Mouse (Mus musculus) gastrocnemius, postnatal 14 days (tissue): Measurements from ENCODE around the gene Nanos1. TPM values are rescaled to one million over a fixed set of nuclear protein-coding genes. Genes with fewer than 3 reads are reported as not detected.

Experiments used
- DNase-seq: peaks from one replicate; pipeline ENCODE4 v3.0.0; 2021; ENCODE audit warnings: mixed read lengths
- intact Hi-C: fragments of 180-260 bp; cut with DNase I; formaldehyde crosslinking; loops from one replicate; pipeline ENCODE4 v1.15.1; 2025; ENCODE audit warnings: low total_unique reads
- long read RNA-seq, 2 experiments: library from polyadenylated mRNA; stranded (forward); transcript quantifications; one replicate each; pipeline ENCODE4 v2.0.0; 2021
- total RNA-seq, 2 experiments: library from RNA; stranded (reverse); gene quantifications; 2 replicates each; pipeline ENCODE4 v1.2.3; 2021

Nanos1 gene
- under 1 TPM; 0.18 to 0.31 TPM for total RNA-seq
- long read RNA-seq, experiment 1: 0 reads
- long read RNA-seq, experiment 2, partial matches to known transcripts: 0 of 1 reads
- long read RNA-seq, experiment 2, other reads (novel, unspliced or antisense): 0 of 1 reads

DNA sequence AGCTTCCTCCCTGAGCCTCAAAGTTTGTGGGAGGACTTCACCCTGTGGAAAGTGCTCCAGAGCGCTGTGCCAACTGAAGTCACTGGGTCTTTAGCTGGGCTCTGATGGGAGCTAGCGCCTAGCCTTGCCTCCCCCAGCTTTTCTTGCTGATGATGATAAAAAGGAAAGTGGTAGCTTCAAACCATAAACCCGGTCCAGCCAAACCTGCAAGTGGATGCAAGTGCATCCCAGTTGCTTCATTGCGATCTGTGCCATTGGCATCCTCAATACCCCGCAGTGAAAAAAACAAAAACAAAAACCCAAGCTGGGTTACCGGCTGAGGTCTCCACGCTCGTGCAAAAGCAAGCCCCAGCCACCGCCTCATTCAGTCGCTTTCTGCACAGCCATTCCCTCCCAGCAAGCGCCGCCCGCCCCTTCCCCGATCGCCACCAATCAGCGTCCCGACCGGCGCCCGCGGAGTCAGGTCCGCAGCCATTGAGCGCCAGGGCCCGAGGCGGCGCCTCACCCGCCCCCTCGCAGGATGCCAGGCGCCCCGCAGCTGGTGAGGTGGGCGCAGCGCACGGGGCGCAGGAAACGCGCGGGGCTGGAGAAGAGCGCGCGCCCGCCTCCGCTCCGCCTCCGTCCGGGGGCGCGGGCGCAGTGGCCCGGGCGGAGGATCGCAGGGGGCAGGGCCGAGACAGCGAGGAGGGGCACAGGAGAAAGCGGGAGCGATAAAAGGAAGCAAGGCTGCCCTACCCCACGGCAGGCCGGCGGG is at the start of gene Nanos1:
Gene Nanos1, plus strand, starts transcription at position 550 of the 754 bp plus-strand sequence.
- intact Hi-C loops: no loop called here
- peak; percentile 89 for DNase-seq

DNA sequence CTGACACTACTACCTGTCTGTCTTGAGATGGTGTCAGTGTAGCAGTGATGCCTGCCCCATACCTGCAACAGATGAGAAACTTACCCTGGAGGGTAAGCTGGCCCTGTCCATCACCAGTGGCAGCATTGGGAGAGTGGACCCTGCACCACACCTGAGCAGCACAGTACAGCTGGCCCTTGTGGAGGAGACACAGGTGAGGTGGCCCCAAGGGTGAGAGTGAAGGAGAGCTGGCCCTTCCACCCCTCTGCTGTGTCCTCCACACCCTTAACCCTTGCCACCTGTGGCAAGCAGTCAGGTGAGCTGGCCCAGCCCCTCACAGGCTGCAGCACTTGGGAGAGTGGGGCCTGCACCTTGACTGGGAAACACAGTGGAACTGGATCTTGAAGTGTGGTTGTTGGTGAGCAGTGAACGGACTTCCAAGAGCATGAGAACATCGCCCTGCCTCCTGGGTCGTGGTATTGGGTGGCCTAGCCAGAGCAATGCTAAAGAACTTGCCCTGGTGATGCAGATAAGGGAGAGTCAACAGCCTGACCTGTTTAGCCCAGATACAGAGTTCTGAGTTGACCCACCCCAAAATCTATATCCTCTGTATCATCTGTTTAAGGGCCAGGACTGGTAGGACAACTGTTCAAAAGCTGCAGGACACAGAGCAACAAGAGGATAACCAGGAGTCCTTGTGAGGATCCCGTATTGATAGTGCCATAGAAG is 46.4 kb upstream of the Nanos1 start:
- intact Hi-C loops: no loop called here

DNA sequence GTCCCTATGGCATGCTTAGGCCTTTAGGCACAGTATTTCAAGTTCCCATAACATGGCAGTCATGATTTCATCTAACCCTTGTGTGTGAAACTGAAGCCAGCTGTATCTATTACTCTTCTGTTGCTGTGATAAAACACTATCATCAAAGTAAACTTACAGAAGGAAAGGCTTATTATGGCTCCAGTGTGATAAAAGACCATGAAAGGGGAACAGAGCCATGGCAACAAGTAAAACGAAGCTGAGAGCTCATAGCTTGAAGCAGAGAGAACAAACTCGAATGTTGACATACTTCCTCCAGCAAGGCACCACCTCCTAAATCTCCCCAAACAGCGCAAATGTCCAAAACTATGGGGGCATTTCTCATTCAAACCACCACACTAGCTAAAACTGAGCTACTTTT is 45.6 kb upstream of the Nanos1 start:
- intact Hi-C loops: no loop called here

More for the DNA sequence above, 46.4 kb upstream of the Nanos1 start:
- no peak for DNase-seq

DNA sequence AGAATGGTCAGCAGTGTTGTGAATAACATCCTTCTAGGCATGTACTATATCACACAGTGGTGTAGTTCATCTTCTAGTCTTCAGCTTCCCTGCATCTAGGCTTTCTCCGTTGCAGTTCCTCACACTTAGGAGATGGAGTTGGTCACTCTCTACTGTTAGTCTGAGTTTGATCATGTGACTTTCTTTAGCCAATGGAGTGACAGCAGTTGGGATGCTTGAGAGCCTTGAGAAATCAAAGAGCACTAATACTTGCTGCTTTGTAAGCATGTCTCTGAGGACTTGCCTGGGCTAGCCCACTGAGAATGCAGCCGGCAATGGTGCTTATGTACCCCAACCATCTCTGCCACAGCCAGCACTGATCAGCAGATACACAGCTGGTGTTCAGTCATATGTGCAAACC is 43.2 kb upstream of the Nanos1 start:
- DNase-seq: no peak

More for the DNA sequence above, 45.6 kb upstream of the Nanos1 start:
- no peak for DNase-seq

DNA sequence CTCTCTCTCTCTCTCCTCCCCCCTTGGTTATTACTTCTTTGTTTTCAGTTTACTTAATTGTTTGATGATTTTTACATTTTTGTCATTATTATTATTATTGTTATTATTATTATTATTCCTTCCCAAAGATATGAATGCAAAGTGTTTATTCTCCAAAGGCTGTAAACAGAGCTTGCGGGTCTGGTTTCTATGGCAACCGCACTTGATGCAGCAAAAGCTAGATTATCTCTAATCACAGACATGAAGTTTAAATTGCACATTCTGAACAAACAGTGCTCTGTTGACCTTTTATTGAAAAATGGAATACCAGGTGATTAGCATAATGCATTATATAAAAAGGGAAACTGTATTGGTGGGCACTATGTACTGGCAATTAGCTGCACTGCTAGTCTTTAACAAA is 39.4 kb upstream of the Nanos1 start:
- intact Hi-C loops: no loop called here
- DNase-seq: no peak

More for the DNA sequence above, 43.2 kb upstream of the Nanos1 start:
- intact Hi-C loops: no loop called here

DNA sequence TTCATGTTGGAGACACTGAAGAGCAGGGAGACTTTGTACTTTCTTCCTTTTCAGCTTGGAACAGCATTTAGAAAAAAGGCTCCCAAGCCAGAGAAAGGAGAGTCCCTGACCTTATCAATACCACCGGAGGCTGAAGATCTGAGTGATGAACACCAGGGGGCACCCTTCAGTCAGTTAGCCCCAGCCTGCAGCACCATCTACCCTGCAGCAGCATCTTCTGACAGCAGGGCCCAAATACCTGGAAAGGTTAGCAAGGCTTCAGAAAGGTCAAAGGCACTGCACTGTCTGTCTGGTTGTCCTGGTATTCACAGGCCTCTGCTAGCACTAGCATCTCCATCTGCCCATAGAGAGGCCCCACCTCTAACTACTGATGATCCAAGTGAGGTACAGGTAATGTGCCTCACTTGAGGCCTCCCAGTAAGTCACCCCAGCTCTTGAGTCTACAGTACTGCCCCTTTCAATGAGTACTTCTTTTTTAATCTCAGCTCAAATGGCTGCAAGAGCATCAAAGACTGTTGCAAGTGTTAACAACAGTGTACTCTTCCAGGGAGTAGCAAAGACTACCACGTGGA is 25.4 kb upstream of the Nanos1 start:
- intact Hi-C loops: no loop called here
- DNase-seq: no peak

DNA sequence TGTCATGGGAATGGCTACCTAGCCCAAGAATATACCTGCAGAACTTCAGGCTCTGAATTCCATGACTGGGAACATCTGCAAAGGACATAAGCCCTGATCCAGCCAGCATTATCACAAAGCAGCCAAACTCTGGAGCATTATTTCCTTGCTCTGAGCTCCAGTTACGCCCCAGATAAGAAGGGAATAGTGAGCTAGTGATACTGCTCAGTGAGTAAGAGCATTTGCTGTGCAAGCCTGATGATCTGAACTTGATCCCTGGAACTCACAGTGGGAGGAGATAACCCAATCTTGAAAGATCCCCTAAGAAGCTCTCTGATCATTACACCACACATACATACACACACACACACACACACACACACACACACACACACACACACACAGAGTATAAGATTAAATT is 24.5 kb upstream of the Nanos1 start:
- intact Hi-C loops: no loop called here
- DNase-seq: no peak

DNA sequence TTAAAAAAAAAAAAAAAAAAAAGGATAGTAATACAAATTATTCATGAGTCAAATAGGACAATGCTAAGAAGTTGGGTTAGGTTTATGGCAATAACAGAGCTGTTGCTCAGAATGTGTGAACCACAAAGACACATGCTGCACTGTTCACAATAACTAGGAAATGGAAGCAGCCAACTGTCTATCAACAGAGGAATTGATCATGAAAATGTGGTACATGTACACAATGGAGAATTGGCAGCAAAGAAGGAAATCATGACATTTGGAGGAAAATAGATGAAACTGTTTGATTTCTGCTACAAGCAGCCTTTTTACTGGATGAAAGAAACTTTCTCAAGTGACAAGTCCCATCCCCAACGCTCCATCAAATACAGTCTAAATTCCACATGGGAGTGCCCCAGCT is 23.8 kb upstream of the Nanos1 start:
- DNase-seq: no peak
- intact Hi-C loops: no loop called here

DNA sequence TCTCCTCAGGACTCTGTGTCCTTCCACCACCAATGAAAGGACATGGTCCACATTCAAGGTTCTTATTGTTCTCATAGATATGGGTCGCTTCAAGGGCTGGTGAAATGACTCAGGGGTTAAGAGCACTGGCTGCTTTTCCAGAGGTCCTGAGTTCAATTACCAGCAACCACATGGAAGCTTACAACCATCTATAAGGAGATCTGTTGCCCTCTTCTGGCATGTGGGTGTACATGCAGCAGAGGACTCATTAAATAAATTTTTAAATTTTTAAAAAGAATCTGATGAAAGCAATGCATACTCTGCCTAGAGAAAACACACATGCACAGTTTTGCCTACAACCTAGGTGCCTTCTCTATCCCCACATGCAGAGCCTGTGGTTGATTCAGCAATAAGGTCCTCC is 15.2 kb upstream of the Nanos1 start:
- DNase-seq: no peak
- intact Hi-C loops: no loop called here

DNA sequence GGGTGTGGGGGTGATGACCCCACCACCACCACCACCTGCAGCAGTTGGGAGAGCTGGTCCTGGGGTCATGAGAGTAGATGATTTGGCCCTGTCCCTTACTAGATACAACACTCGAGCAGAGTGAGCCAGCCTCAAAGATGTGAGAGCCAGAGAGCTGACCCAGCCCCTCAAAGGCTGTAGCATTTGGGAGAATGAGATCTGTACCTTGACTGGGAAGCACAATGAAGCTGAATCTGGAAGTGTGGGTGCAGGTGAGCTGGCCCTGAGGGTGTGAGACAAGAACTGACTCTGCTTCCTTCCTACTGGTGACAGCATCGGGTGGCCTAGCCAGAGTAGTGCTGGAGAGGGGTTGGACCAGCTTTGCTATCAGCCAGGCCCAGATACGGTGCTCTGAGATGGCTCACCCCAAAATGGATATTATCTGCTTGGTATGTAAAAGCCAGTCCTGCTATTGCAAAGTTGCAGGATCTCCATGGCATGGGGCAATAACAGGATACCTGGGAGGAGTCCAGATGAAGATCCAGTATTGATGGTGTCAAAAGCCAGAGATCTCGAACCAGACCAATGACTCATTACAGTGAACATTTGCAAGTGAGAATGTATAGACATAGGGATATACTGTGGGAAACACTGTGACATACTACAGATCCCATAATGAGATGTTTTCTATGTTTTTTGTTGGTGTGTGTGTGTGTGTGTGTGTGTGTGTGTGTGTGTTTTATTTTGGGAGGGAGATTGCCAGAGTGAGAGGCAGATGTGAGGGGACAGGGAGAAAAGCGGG is 11.8 kb upstream of the Nanos1 start:
- no peak for DNase-seq
- intact Hi-C loops: no loop called here

DNA sequence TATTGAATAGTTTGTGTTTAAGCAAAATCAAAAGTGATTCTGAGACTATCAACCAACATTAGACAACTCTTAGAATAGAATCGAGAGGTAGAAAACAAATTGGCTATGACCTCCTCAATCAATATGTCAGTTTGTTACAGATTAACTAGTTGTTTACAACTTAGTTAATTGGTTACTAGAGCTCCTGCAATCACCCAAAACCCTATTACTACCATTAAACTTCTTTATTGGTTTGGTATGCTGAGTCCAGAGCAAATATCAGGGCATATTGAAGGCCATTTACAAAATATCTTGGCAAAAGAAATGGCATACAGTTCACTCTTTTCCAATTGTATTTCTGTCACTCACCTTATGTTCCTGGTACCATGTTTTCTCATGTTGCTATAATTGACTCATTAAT is 8.0 kb upstream of the Nanos1 start:
- intact Hi-C loops: no loop called here
- DNase-seq: no peak

DNA sequence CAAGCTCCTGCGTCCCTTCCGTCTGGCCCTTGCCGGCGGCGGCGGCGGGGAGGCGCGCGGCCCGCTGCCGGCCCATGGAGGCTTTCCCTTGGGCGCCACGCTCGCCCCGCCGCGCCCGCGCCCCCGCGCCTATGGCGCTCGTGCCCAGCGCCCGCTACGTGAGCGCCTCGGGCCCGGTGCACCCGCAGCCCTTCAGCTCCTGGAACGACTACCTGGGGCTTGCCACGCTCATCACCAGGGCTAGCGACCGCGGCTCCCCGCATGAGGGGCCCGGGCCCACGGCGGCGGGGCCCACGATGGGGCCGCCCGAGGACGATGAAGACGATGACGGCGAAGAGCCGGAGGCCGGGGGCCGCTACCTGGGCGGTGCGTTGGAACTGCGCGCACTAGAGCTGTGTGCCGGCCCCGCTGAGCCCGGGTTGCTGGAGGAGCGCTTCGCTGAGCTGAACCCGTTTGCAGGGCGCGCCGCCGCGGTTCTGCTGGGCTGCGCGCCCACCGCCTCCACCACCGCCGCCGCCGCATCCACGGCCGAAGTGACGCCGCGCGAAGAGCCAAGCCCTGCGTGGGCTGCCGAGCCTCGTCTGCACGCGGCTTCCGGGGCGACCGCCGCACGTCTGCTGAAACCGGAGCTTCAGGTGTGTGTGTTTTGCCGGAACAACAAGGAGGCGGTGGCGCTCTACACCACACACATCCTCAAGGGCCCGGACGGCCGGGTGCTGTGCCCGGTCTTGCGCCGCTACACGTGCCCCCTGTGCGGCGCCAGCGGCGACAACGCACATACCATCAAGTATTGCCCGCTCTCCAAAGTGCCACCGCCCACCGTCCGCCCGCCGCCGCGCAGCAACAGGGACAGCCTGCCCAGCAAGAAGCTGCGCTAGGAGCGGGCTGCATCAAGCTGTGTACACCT is 658 bp downstream of the Nanos1 start:
- peak; percentile 29 for DNase-seq
- intact Hi-C loops: no loop called here

DNA sequence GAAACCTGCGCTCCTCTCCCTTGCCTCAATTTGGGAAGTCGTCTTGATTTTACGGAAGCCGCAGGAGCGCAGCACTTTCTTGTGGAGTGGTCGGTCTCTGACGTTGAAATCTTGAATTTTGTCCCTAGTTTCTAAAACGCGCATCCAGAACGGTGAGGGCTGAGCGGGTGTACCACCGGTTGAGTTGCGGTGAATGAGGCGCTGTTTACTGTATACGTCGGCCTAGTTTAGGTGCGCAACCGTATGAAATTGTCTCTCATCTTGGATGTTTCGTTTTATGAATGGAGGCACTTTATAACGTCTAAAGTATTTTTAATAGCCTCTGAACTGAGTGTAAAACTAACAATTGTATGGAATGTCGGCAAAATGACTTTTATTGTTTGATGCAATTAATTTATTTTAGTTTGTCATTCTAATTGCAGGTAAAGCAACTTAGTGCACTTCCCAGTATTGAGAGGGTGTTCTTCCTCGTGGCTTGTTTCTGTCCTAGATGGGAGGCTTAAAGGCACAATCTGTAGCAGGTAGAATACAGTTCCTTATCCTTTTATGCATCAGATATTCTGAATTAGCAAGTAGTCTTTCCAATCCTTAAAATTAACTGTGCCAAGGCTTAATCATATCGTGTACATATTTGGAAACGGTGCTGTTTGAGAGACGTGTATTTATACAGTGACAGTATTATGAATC is 1.5 kb downstream of the Nanos1 start:
- intact Hi-C loops: no loop called here
- DNase-seq: no peak

DNA sequence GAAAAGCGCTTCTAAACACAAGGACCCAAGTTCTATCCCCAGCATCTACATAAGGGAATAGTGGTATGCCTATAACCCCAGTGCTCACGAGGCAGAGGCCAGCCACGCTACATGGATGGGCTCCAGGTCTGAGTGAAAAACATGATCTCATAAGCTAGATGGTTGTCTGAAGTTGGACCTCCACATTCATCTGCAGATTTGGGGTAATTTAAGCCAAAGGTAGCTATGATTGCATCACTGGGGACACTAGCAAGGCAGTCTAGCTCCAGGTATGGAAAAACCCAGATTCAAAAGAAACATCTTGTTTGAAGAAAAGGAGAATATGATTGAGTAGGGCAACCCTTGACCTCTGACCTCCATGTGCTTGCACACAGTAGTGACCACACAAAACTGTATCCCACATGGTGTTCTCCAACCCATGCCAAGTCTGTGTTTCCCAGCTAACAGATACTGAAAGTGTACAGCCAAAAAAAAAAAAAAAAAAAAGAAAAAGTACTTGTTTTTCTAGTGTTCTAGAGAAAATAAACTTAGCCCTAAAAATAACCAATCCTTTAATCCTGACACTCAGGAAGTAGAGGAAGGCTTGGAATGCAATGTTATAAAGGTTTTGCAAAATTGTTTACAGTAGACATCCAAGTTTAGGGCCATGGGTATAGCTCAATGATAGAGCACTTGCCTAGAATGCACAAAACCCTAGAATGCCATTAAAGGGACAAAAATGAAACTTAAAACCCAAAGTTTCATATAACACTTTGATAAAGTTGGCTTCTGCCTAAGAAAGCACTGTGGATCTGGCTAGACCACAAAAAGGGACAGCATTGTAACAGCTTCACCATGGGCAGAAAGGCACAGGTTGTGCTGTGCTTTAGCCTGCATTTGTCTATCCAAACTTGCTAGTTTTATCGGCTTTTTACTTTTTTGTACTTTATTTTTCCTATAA is 3.4 kb downstream of the Nanos1 start:
- intact Hi-C loops: no loop called here
- DNase-seq: no peak

DNA sequence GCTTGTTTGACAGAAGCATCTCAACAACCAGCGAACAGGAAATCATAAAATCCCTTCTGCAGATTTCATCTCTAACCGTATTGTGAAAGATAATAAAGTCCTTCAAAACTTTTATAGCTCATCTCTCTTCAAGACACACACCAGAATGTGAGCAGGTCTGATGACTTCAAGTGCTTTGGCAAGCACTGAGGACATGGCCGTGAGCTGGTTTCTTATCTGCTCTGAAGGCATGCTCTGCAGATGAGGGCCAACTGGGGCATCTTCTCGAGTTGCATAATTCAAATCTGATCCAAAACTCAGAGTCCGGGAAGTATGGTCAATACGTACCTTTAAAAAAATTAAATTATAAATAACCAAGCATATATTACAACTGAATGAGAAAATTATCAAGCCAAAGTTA is 17.6 kb downstream of the Nanos1 start:
- intact Hi-C loops: no loop called here
- no peak for DNase-seq

DNA sequence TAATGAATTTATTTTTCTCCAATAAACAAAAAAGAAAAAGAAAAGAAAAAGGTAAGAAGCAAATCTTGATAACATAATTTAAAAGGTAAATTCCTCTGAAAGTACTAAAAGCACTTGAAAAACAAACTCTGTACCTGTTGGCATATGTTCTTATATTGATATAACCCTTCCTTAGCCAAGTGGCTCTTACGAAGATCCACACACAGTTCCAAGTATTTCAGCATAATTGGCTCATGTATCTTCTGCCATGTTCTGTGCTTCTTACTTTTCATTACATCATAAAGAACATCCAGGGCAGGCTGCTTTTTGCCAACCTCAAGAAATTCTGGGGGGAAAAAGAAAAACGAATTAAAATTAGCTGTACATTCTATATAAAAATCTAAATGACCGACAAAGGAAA is 26.2 kb downstream of the Nanos1 start:
- intact Hi-C loops: no loop called here
- no peak for DNase-seq

DNA sequence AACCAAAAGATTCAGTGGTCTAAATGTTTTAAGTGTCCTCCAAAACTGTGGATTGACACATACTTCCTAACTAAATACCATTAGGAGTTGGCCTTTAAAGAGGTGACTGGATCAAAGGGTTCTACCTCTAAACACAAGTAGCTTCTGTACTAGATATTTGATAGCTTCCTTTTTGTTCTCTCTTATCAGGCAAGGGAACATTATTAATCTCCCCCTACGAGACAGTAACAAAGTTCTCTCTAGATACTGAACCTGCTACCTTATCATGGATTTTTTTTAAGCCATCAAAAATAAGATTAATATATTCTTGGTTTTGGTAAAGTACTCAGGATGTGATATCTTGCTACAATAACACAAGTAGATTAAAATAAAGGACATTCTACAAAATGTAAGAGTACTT is 28.9 kb downstream of the Nanos1 start:
- DNase-seq: no peak
- intact Hi-C loops: no loop called here
